Mouse (Mus musculus) kidney, embryonic 15.5 days (tissue): Measurements from ENCODE around the gene Kcnh7. TPM values are rescaled to one million over a fixed set of nuclear protein-coding genes. Genes with fewer than 3 reads are reported as not detected.

Experiments
- ATAC-seq: fragments of 200-750 bp; cut with Nextera tagmentation; replicated peaks from 2 replicates; pipeline ENCODE4 v1.8.0; 2017; ENCODE audit warnings: moderate TSS enrichment; ENCODE audit not compliant: low FRiP score
- H3K27ac ChIP-seq: fragments of 300-500 bp; sonication (generic); 2 replicates; pipeline ENCODE4 v1.5.1; 2015; ENCODE audit warnings: mild to moderate bottlenecking, inconsistent platforms
- H3K27me3 ChIP-seq: fragments of 300-500 bp; sonication (generic); 2 replicates; pipeline ENCODE4 v1.6.1; 2015; ENCODE audit warnings: inconsistent platforms
- H3K36me3 ChIP-seq: fragments of 300-500 bp; sonication (generic); 2 replicates; pipeline ENCODE4 v1.6.1; 2015; ENCODE audit warnings: inconsistent platforms
- H3K4me1 ChIP-seq: fragments of 300-500 bp; sonication (generic); 2 replicates; pipeline ENCODE4 v1.6.1; 2015; ENCODE audit warnings: inconsistent platforms
- H3K4me2 ChIP-seq: fragments of 300-500 bp; sonication (generic); 2 replicates; pipeline ENCODE4 v1.6.1; 2015; ENCODE audit warnings: moderate library complexity, mild to moderate bottlenecking, inconsistent platforms
- H3K4me3 ChIP-seq: fragments of 300-500 bp; sonication (generic); replicated peaks from 2 replicates; pipeline ENCODE4 v1.5.1; 2015; ENCODE audit warnings: mild to moderate bottlenecking, inconsistent platforms
- H3K9ac ChIP-seq: fragments of 300-500 bp; sonication (generic); 2 replicates; pipeline ENCODE4 v1.6.1; 2015; ENCODE audit warnings: mild to moderate bottlenecking, inconsistent platforms
- H3K9me3 ChIP-seq: fragments of 300-500 bp; sonication (generic); replicated peaks from 2 replicates; pipeline ENCODE4 v1.6.1; 2016; ENCODE audit warnings: inconsistent platforms
- WGBS: fragments of 180-500 bp; shearing (Covaris S2); methylation state at CpG from one replicate; pipeline ENCODE4 v1.1.7; 2015; ENCODE audit warnings: mixed read lengths; 5-methylcytosine and 5-hydroxymethylcytosine counted together
- polyA plus RNA-seq: library from polyadenylated mRNA; unstranded; fragments of >200 nt; fragmentation: Nextera tagmentation; extraction: Ambion mirVana; gene quantifications from 2 replicates; pipeline ENCODE4 v1.2.1, GENCODE M21; 2015

Kcnh7 gene
- polyA plus RNA-seq, 1 experiment from 2014 or later: 1.5 TPM

GRCm38 (mm10) chr2:62656072-62656471 lies 528.0 kb downstream of the Kcnh7 start:
- no peak overlapping the region for H3K27ac ChIP-seq
- no peaks in the 10 kb centered on the region for H3K36me3 ChIP-seq
- no peaks in the 10 kb centered on the region for H3K27me3 ChIP-seq
- no peak overlapping the region for H3K4me2 ChIP-seq
- ATAC-seq: no peak
- H3K4me3 ChIP-seq: no peak overlapping the region
- no peak overlapping the region for H3K9ac ChIP-seq
- H3K4me1 ChIP-seq: no peaks in the 10 kb centered on the region
- no peaks in the 10 kb centered on the region for H3K9me3 ChIP-seq
- WGBS: 79% methylated on average over 1 of the region's 1 CpGs

- no peak overlapping the region for H3K9ac ChIP-seq
- no peak overlapping the region for H3K4me2 ChIP-seq
- peak; percentile 33; the same call in 1 of the 2 replicates for ATAC-seq
- H3K36me3 ChIP-seq: no peaks in the 10 kb centered on the region
- no peak overlapping the region for H3K4me3 ChIP-seq
- no peaks in the 10 kb centered on the region for H3K4me1 ChIP-seq
- no peaks in the 10 kb centered on the region for H3K9me3 ChIP-seq
- 51% methylated on average over 7 of the region's 7 CpGs for WGBS
- H3K27me3 ChIP-seq: no peaks in the 10 kb centered on the region
- H3K27ac ChIP-seq: no peak overlapping the region
Measured at GRCm38 (mm10) chr2:62654519-62655338, 529.4 kb downstream of the Kcnh7 start.

- no peaks in the 10 kb centered on the region for H3K9me3 ChIP-seq
- H3K36me3 ChIP-seq: no peaks in the 10 kb centered on the region
- H3K4me2 ChIP-seq: no peak overlapping the region
- ATAC-seq: no peak
- H3K27me3 ChIP-seq: no peaks in the 10 kb centered on the region
- 80% methylated on average over 4 of the region's 4 CpGs for WGBS
- H3K4me3 ChIP-seq: no peak overlapping the region
- H3K4me1 ChIP-seq: no peaks in the 10 kb centered on the region
- no peak overlapping the region for H3K27ac ChIP-seq
- H3K9ac ChIP-seq: no peak overlapping the region
Measured at GRCm38 (mm10) chr2:62652466-62652865, 531.6 kb downstream of the Kcnh7 start.

GRCm38 (mm10) chr2:62651890-62652289 lies 532.2 kb downstream of the Kcnh7 start:
- no peaks in the 10 kb centered on the region for H3K27me3 ChIP-seq
- no peak for ATAC-seq
- H3K4me2 ChIP-seq: no peak overlapping the region
- no peaks in the 10 kb centered on the region for H3K36me3 ChIP-seq
- H3K9me3 ChIP-seq: no peaks in the 10 kb centered on the region
- WGBS: 70% methylated on average over 4 of the region's 4 CpGs
- H3K27ac ChIP-seq: no peak overlapping the region
- no peak overlapping the region for H3K4me3 ChIP-seq
- H3K4me1 ChIP-seq: no peaks in the 10 kb centered on the region
- H3K9ac ChIP-seq: no peak overlapping the region

GRCm38 (mm10) chr2:62646671-62647289 lies 537.3 kb downstream of the Kcnh7 start:
- WGBS: 20% methylated on average over 6 of the region's 6 CpGs
- H3K9me3 ChIP-seq: no peaks in the 10 kb centered on the region
- peaks cover 13% of the 10 kb centered on the region for H3K4me1 ChIP-seq
- H3K27me3 ChIP-seq: no peaks in the 10 kb centered on the region
- H3K36me3 ChIP-seq: no peaks in the 10 kb centered on the region
- ATAC-seq: peak; percentile 57; the same call in 1 of the 2 replicates
- H3K4me3 ChIP-seq: peak overlapping the region; percentile 59
- peak overlapping the region; percentile 81; the same call in 1 of the 2 replicates for H3K27ac ChIP-seq
- H3K4me2 ChIP-seq: peak overlapping the region; percentile 67
- H3K9ac ChIP-seq: no peak overlapping the region

GRCm38 (mm10) chr2:62646014-62646645 lies 538.0 kb downstream of the Kcnh7 start, which contains the start of gene Ifih1:
Gene Ifih1 (minus strand): TSS chr2:62646255.
- Histone ChIP-seq H3K4me3 (peak within 1 kb of the TSS; percentile 59), H3K4me1 (peaks cover 13% of the 10 kb centered on the region), H3K27ac (peak within 1 kb of the TSS; percentile 81), H3K9ac (peak within 1 kb of the TSS; percentile 41), H3K9me3 (no peaks in the 10 kb centered on the region), H3K27me3 (no peaks in the 10 kb centered on the region), H3K36me3 (no peaks in the 10 kb centered on the region), H3K4me2 (peak within 1 kb of the TSS; percentile 67)
- WGBS: 0% methylated on average over 30 of the region's 30 CpGs
- peak; percentile 95 for ATAC-seq

- WGBS: 36% methylated on average over 12 of the region's 12 CpGs
- peak; percentile 52 for ATAC-seq
- peak overlapping the region; percentile 41 for H3K9ac ChIP-seq
Measured at GRCm38 (mm10) chr2:62645475-62645874, 538.6 kb downstream of the Kcnh7 start.

GRCm38 (mm10) chr2:62644891-62645290 lies 539.2 kb downstream of the Kcnh7 start:
- Histone ChIP-seq H3K4me3 (0 out of 2 replicates have a peak overlapping the region, but pooled peaks have one; percentile 59), H3K9me3 (no peaks in the 10 kb centered on the region), H3K4me1 (peaks cover 13% of the 10 kb centered on the region), H3K27me3 (no peaks in the 10 kb centered on the region), H3K9ac (no peak overlapping the region), H3K4me2 (peak overlapping the region; percentile 67; the same call in 1 of the 2 replicates), H3K36me3 (no peaks in the 10 kb centered on the region), H3K27ac (no peak overlapping the region)
- WGBS: 92% methylated on average over 5 of the region's 5 CpGs
- ATAC-seq: no peak

More at GRCm38 (mm10) chr2:62645475-62645874, 538.6 kb downstream of the Kcnh7 start:
- H3K4me3 ChIP-seq: peak overlapping the region; percentile 59
- peak overlapping the region; percentile 67 for H3K4me2 ChIP-seq
- H3K4me1 ChIP-seq: peaks cover 13% of the 10 kb centered on the region
- no peaks in the 10 kb centered on the region for H3K9me3 ChIP-seq
- H3K27ac ChIP-seq: no peak overlapping the region
- H3K27me3 ChIP-seq: no peaks in the 10 kb centered on the region
- H3K36me3 ChIP-seq: no peaks in the 10 kb centered on the region
